Mouse (Mus musculus) CH12F3 (cell line): ENCODE data around the gene Etv5.

Experiments
- in situ Hi-C: fragments of 300-500 bp; cut with MboI; formaldehyde crosslinking; loops from 2 replicates; pipeline ENCODE4 v1.14.3; 2020; ENCODE audit warnings: low sequenced_read_pairs

Gene Etv5

GRCm38 (mm10) chr16:22430211-22430951 is 9.1 kb downstream of the Etv5 start:
- in situ Hi-C loops: no loop called here

GRCm38 (mm10) chr16:22429377-22429776 is 10.1 kb downstream of the Etv5 start:
- in situ Hi-C loops: no loop called here

- in situ Hi-C loops: no loop called here
These were observed 10.6 kb downstream of the Etv5 start for GRCm38 (mm10) chr16:22428853-22429341.

GRCm38 (mm10) chr16:22426866-22427265 is 12.7 kb downstream of the Etv5 start:
- in situ Hi-C loops: no loop called here

- in situ Hi-C loops: no loop called here
These were observed 17.3 kb downstream of the Etv5 start for GRCm38 (mm10) chr16:22422256-22422655.

GRCm38 (mm10) chr16:22417931-22418330 is 21.6 kb downstream of the Etv5 start:
- in situ Hi-C loops: no loop called here

- in situ Hi-C loops: no loop called here
These were observed 22.5 kb downstream of the Etv5 start for GRCm38 (mm10) chr16:22417044-22417443.

GRCm38 (mm10) chr16:22416140-22416848 is 23.2 kb downstream of the Etv5 start:
- in situ Hi-C loops: no loop called here

- in situ Hi-C loops: no loop called here
These were observed 25.2 kb downstream of the Etv5 start for GRCm38 (mm10) chr16:22414205-22414754.

GRCm38 (mm10) chr16:22412459-22413229 is 26.9 kb downstream of the Etv5 start:
- in situ Hi-C loops: no loop called here

GRCm38 (mm10) chr16:22411764-22412163 is 27.8 kb downstream of the Etv5 start:
- in situ Hi-C loops: no loop called here

GRCm38 (mm10) chr16:22410000-22410399 is 29.5 kb downstream of the Etv5 start:
- in situ Hi-C loops: no loop called here

GRCm38 (mm10) chr16:22408642-22409360 is 30.7 kb downstream of the Etv5 start:
- in situ Hi-C loops: no loop called here

- in situ Hi-C loops: no loop called here
These were observed 32.8 kb downstream of the Etv5 start for GRCm38 (mm10) chr16:22406747-22407146.

GRCm38 (mm10) chr16:22406050-22406449 is 33.5 kb downstream of the Etv5 start:
- in situ Hi-C loops: no loop called here

- in situ Hi-C loops: no loop called here
These were observed 34.0 kb downstream of the Etv5 start for GRCm38 (mm10) chr16:22405492-22405891.

GRCm38 (mm10) chr16:22403715-22404114 is 35.8 kb downstream of the Etv5 start:
- in situ Hi-C loops: no loop called here

GRCm38 (mm10) chr16:22402600-22402999 is 36.9 kb downstream of the Etv5 start:
- in situ Hi-C loops: no loop called here

- in situ Hi-C loops: no loop called here
These were observed 39.3 kb downstream of the Etv5 start for GRCm38 (mm10) chr16:22400226-22400625.

GRCm38 (mm10) chr16:22398784-22399453 is 40.6 kb downstream of the Etv5 start:
- in situ Hi-C loops: no loop called here
